Mouse (Mus musculus) erythroid progenitor cell, adult 5-6 weeks (primary cell): ENCODE measurements around the gene Ccdc187. TPM values are rescaled to one million over a fixed set of nuclear protein-coding genes. Genes with fewer than 3 reads are reported as not detected.

Experiments
- ATAC-seq: replicated peaks from 2 replicates; pipeline ENCODE4 v1.8.0; 2016; ENCODE audit warnings: moderate number of reproducible peaks, mild to moderate bottlenecking, moderate TSS enrichment, inconsistent platforms; ENCODE audit not compliant: poor library complexity, low FRiP score, severe bottlenecking
- total RNA-seq, 2 experiments: library from RNA; stranded (forward) in 1 of 2; stranded (reverse) in 1 of 2; fragments of 150-400 nt in 1 of 2; fragments of 186-747, 209-891 nt in 1 of 2; gene quantifications; 2 replicates each; pipeline versions ENCODE4 v1.2.3 to v1.2.4; 2015 to 2017; ENCODE audit warnings: low replicate concordance in 2 of 2

The Ccdc187 gene
- total RNA-seq (2015; ENCODE audit: low replicate concordance): not detected in 2 replicates
- total RNA-seq (2017; ENCODE audit: low replicate concordance): not detected in 2 replicates

DNA sequence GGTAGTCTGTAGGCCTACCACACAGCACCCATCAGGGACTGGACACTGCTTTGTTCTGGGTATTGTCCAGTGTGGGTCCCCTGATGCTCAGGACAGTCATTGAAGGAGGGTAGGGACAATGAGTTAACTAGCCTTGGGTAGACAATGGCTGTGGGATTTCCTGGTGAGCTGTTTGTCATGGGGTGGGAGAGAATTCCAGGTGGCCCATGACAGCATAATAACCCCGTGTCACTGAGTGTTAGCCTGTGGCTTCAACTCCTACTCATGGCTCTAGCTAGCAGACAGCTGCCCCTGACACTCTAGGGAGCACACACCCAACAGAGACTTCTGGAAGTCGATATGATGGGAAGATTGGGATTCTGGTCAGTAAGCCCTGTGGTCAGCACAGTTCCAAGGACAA is at the start of gene Ccdc187:
Gene Ccdc187, minus strand, starts transcription at position 101 of the 400 bp plus-strand sequence.
- ATAC-seq: no peak

DNA sequence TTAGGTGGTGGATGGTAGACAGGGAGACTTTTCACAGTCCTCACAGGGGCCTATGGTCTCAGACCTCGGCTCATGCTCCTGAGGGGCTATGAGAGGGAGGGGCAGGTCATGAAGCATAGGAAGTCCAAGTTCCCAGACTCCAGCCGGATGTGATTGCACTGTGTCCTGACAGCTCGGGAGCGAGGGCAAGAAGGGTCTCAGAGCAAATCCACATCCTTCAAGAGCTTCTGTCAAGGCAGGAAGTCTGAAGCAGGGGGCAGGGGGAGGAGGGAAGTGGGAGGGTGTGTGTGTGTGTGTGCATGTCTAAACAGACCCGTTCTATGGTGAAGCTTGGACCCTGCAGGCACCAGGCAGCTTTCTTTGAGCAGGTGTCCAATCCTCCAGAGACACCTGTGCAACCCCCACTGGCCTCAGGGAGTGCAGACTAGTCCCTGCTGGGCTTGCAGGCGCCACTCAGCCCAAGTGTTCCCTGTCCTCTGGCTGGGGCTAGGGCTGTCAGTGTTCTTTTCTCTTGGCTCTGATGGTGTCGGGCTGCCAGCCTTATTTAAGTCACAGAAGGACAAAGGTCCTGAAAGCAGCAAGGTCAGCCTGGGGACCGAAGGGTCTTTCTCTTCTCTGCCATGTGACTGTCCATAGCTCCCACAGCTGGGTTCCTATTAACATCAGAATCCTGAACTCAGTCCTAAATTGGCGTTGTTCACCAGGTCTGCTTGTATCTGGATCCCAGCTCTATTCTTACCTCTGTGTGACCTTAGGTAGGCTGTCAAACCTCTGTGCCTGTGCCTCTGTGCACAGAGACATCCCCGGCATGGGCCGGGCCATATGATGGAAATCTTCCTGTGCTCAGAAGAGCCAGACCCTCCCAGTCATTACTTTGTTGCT is 48.5 kb upstream of the Ccdc187 start:
- ATAC-seq: no peak

DNA sequence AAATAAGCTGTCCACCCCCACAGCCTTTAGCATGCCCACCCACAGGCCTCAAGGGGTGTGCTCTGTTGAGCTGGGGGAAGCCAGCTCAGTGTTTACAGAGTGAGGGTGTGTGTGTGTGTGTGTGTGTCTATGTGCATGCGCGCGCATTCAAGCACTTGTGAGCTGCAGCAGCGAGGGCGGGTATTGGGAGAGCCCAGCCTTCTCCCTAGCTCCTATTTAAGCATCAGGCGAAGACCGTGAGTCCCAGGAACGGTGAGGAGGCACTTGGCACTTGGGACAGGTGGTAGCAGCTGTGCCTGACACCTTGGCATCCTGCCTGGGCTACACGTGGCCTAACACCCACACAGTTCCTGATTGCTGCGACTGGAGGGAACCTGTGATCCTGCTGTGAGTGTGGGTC is 47.7 kb upstream of the Ccdc187 start:
- ATAC-seq: no peak

DNA sequence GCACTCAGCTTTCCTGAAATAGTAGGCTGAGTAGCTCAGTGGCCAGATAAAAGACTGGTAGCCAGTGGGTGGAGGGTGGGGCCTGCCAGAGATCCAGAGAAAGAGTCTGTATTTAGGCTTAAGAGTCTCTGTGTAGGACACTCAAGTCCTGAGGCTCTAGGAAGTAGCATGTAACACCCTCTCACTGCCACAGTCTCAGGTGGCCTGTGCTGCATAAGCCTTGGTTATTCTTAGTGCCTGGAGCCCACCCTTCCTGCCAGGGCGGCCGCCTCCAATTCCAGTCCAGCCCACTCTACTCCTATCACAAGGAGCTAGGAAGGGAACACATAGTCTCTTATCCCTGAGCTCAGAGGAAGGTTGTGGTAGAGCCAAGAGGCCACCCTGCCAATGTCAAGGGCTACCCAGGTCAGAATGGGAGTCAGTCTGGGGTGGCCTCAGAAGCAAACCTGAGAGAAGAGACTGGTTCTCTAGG is 47.2 kb upstream of the Ccdc187 start:
- no peak for ATAC-seq

DNA sequence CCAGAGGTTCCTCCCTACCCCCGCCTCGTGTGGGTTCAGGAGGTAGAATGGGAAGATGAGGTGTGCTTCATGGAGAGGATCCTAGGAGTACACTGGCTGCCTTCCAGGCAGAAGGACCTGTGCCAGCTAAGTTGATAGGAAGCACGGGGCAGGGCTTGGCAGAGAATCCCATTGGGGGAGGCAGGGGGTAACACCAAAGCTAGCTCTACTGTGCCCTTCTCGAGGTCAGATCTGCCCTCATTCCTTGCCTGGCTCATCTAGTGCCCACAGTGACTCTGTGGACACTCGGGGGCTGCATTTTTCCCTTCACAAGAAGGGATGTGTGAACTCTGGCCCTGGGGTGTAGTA is 44.8 kb upstream of the Ccdc187 start:
- no peak for ATAC-seq

DNA sequence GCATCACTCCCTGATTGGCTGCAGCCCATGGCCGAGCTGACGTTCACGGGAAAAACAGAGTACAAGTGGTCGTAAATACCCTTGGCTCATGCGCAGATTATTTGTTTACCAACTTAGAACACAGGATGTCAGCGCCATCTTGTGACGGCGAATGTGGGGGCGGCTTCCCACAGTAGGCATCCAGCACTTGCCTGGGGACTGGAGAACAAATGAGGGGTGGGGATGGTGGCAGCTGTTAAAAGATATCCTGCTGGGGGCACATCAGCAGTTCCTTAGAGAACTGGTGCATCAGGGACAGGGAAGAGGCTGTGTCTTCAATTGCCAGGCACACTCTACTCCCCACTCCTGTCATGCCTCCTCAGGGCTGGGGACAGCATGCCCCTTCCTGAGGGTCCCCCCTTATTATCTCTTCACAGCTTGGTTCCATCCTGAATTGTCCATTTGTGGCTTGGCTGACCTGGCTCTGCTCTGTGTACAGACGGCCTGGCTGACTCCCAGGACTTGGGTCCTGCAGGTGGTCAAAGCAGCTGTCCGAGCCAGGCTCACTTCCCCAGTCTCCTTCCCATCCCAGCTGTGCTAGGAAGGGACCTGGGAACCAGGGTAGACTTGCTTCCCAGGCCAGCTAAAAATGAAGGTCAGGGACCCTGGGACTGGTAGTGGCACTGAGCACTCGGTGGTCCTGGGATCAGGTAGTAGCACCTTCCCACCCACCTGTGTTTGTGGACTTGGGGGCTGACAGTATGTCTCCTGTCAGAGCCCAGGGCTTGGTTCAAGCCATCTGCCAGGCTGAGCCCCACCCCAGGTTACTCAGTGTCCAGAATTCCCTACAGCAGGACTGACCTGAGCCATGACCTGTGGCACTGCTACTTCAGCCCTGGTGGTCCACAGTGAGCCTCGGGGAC is 44.2 kb upstream of the Ccdc187 start:
- ATAC-seq: 0 out of 2 replicates have a peak, but pooled peaks have one; percentile 14

DNA sequence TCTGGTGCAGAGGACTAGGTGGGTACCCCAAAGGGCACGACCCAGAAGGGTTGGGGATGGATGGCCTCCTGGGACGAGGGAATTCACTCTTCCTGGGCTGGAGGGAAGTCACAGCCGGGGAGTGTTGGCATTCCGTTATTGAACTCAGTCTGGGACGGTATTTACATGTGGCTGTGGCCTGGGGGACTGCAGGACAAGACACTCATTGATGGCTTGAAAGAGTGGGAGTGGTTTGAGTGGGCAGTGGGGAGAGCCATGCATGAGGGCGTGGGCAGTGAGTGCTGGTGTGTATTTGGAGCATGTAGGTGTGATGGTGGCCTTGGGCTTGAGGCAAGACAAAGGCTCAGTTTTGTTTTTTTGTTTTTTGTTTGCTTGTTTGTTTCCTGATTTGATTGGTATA is 36.3 kb upstream of the Ccdc187 start:
- no peak for ATAC-seq

DNA sequence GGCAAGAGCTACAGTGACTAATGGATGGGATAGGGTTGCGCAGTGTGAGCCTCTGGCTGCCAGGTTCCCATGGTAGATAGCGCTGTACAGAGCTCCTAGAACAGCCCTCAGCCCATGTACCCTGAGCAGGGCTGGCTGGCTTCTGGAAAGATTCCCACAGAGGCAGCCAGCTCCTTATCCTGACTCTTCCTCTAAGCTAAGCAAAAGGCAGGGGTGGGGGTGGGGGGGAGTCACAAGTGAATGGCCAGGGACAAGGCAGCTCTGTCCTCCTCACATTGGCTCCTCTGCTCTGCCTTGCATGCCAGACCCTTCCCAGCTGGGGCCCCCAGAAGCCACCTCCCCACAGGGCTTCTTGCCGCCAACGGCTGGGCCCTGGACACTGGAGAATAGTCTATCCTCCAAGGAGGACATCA is 35.7 kb upstream of the Ccdc187 start:
- no peak for ATAC-seq

DNA sequence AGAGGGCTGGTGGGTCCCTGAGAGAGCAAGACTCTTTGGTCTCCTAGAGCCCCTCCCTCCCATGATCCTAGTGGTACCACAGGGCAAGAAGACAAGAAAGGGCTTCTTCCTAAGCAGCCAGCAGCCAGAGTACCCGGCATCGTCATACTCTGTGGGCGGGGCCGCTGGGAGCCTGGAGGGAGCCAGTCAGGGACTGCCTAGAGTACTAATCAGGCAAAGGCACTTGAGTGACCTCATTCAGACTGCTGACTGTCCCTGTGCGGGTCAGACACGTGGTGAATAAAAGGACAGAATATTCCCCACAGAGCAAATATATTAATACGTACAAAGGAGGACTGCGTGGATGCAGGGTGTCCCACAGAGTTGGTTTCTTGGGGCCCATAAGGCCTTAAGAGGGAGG is 35.0 kb upstream of the Ccdc187 start:
- no peak for ATAC-seq

DNA sequence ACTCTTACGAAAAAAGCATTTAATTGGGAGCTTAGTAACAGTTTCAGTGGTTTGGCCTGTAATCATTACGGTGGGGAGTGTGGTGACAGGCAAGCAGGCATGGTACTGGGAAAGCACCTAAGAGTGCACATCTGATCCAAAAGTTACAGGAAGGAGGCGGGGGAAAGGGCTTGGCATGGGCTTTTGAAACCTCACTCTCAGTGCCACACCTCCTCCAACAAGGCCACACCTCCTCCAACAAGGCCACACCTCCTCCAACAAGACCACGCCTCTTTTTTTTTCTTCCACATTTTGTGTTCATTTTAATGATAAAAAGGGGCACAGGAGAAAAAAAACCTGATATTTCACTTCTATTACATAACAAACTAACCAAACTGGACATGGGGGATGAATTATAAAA is 33.5 kb upstream of the Ccdc187 start:
- ATAC-seq: no peak

DNA sequence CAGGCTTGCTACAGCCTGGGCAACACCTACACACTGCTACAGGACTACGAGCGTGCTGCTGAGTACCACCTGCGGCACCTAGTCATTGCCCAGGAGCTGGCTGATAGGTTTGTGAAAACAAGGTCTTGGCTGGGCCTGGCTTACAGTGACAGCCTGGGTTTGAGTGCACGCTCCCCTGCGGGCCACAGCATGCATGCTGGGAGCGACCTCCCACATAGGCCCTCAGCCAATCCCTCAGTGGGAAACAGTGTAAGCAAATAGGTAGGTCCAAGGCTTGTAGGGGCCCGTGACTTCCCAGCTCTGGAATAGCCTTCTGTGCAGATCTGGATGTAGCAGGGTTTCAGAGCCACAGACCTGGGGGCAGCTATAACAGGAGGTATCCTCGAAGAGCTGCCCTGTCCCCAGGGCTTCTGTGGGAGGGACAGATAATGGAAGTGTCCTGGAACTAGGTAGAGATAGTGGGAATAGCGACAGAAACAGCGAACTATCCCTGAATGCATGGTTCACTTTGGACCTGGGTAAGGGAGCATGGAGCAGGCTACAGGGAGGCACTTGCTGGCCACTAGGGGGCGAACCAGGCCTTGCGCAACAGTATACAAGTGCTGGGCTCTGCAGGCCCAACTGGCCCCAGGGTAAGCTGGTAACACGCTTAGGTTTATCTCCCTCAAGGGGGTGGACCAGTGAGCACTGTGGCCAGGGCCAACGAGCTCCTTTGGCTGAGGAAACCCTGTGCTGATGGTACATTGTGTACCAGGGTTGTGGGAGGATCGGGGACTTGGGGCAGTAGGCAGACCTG is 31.2 kb upstream of the Ccdc187 start:
- peak; percentile 72 for ATAC-seq

DNA sequence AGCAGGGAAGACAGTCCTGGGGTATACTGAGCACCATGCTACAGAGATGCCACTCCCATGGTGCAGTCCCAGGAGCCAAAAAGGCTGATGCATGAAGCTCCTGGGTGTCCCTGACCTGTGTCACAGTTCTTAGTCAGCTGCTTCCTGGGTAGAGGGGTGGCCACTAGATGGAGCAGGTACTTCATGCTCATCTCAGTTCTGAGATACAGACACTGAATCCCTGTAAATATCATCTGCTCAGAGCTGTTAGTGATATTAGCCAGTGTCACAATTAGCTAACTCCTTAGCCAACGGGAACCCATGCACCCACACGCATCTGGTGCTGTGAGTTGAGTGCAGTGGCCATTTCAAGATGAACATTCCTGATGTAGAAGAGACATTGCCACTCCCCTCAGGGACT is 30.6 kb upstream of the Ccdc187 start:
- no peak for ATAC-seq

DNA sequence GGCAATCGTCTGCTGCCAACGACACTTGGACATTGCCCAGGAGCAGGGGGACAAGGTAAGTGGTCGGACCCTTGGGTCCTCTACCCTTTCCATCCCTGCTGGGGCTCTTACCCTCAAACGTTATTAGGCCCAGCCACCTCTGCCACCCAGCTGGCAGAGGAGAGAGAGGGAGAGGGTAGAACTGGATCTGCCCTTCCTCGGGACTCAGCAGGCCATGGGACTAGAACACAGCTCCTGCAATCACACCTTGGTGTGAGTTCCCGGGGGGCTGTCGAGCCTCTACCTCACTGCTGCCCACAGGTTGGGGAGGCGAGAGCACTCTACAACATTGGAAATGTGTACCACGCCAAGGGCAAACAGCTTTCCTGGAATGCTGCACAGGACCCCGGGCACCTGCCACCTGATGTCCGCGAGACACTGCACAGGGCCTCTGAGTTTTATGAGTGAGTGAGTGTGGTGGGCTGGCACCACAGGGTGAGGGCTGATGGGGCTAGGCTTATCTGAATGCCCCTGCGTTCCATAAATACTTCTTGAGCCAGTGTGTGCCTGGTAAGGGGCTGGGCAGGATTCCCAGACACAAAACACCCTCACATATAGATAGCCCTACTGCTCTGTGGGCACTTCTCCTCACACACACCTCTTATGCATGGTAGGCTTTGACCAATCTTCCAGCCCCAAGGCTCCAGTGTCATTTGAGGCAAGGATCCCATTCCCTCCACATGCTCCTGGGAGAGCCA is 29.4 kb upstream of the Ccdc187 start:
- no peak for ATAC-seq

DNA sequence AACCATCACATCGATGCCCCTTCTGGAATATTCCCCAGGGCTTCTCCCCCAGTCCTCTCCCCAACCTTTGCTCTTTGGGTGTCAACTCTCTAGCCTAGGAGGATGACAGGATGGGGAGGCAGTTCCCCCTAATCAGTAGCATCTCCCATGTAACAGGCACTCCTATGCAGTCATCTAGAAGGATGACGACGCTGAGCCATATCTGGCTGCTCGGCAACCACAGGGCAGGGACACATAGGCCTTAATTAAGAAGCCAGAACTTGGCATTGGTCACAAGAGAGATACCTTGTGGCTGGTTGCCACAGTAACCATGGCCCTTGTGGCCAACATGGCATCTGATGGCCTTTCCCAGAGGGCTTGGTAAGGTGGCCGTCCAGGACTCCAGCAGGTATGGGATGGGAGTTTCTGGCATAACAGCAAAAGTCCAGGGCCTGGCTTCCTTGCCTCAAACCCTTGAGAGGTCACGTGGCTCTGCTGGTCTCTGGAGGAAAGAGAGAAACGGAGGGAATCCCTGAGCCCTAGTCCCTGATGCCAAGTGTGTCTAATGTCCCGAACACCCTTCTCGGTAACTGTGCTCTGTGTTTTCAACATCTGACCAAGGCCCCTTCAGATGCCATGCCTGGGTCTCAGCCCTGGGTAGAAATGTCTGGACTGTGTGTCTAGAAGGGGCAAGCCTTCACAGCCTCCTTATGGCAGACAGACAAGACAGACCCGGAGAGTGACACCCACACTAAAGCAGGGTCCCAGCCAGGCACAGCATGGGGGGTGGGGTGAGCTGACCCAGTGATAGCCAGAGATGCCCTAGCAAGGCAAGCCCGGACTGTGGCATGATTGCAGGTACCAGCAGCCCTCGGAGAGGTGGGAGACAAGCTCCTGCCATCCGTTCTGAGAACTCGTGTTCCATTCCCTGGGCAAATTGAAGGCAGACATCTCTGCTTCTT is 26.2 kb upstream of the Ccdc187 start:
- no peak for ATAC-seq

DNA sequence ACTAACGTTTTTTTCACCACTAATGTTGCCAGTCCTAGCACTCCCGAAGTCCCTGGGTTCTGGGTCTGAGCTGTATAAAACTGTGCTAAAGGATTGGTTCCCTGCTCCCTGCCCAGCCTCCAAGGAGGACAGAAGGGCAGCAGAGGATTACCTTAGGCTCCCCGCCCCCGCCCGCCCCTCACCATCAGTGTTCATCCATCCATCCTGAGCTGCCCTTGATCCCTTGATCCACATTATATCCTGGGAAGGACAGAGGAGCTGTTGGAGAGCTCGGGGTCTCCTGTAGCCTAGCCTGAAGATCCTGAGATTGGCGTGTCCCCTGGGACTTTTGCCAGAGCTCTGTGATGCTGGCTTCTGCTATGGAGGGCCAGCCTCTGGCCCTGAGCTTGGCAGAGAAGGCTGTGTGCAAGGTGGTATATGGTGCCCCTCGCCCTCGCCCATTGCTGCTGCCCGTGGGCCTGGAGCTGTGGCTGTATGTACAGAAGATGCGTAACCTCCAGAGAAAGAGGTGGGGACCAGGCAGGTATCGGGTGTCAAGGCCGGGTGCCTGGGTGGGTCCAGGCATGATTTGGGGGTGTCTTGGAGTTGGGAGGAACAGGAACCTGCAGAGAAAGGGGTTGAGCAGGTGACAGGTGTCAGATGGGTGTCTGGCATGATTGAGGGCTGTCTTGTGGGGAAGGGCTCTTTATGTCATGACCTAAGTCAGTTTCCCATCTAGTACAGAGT is 25.3 kb upstream of the Ccdc187 start:
- no peak for ATAC-seq

DNA sequence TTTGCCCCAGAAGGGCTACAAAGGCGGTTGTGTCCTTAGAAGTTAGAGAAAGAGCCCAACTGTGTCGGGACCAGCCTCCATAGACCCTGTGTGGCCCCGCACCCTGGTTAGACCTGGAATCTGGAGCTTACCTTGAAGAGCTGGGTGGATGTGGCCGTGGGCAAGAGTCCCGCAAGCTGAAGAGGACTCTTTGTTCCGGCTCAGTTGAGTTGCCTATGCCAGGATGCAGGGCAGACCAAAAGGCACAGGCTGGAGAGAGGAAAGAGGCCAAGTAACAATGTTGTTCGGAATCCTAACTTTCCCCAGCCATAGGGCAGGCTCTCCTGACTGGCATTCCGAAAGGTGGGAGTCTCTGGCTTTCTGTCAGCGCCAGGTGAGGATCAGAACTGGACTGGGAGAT is 24.8 kb upstream of the Ccdc187 start:
- ATAC-seq: no peak

DNA sequence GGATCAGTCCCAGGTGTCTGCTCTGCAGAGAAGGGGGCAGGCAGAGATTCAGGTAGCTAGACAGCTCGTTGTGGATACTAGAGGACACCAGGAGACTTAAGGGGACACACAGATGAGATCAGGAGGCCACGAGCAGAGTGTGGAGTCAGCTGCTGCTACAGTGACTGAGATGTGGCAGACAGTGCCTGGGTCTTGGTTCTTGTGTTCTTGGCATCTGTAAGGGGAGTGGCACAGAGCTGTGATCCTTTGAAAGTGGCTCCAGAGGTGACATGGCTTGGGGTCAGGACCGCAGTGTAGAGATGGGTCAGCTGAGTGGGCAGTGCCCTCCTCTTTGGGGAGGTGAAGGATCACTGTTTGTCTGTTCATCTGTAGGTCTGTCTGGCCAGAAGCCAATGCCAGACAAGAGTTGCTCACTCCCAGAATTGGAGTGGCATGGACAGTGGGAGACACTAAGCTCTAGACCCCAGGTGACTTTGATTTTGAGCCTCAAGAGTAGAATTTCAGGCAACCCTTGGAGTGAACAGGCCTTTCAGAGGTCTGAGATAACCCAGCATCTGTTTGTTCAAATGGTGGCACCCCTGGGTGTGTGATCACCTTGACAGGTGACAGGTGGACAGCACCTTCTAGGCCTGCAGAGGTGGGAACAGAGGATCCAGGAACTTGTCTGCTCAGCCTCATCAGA is 23.8 kb upstream of the Ccdc187 start:
- no peak for ATAC-seq
